Mouse (Mus musculus) R1 (cell line): ENCODE measurements around the gene Fat1.

Experiments
- DNase-seq: peaks from one replicate; pipeline ENCODE4 v3.0.0-alpha.2; 2018; ENCODE audit warnings: low read depth, low spot score

The Fat1 gene

DNA sequence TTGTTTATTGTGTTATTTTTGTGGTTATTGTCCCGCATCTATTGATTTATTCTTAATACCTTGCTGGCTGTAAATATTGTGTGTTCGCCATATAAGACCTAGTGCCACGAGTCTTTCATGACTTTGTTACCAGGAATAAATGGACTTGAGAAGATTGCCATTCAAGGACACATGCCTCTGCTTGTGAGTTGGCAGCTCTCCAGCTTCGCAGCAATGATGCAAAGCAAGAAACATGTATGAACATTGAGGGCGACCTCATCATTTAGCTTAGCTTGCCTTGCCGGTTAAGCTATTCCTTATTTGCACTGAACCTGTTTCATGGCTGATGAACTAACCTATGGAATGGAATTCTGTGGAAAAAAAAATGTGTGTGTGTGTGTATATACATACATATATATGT, 26.2 kb downstream of the Fat1 start:
- DNase-seq, result no peak

DNA sequence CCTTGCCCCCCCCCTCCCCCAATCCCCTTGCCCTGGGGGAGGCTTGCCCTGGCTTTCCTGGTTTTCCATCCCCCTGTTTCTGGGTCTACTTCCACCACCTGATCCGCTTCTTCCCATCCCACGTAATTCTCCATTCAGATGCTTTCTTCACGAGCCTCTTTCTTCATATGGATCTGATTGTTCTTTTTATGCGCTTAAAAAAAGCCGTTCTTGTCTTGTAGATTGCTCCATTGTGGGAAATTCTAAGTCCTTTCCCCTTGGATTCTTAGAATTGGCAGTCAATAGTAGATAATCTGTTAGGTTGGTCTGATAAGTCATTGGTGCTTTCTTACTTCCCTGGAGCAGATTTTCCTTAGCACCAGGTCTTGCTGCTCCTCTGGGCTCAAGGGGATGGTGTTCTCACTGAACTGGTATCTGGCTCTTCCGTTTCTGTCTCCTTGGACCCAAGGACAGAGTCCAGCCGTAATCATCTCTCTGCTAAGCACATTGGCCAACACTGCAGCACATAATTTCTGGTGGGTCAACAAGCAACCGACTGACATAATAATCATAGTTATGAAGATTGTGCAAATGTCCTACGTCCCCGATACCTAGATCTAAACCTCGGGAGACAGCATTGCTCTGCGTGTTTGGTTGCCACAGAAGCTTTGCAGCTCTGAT, 27.5 kb downstream of the Fat1 start:
- peak; percentile 54 for DNase-seq

DNA sequence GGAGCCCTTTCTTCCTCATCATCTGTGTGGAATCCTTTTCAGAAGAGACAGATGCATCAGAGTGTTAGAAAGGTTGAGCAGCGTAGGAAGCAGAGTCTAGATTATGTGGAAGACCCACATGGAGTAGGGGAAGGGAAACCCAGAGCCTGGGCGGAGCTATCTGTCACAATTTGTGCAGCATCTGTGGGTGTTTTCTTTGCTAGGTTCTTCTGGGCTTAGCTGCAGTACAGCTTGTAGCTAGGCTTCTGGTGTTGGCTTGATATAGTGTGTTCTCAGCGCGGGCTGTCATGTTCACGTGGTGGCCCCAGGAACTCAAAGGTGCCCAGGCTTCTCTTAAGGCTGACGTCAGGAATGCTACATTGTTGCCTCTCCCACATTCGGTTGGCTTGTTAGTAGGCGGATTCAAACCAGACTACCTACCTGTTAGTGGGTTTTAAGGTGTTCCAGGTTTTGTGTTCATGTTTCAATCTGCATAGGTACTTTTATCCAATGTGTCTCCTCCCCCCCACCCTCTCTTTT, 32.3 kb downstream of the Fat1 start:
- DNase-seq, result no peak

GRCm38 (mm10) chr8:44970093-44970492, 34.8 kb downstream of the Fat1 start:
- no peak for DNase-seq

- DNase-seq, result peak; percentile 91
Measured at GRCm38 (mm10) chr8:44971346-44971745, 36.1 kb downstream of the Fat1 start.

DNA sequence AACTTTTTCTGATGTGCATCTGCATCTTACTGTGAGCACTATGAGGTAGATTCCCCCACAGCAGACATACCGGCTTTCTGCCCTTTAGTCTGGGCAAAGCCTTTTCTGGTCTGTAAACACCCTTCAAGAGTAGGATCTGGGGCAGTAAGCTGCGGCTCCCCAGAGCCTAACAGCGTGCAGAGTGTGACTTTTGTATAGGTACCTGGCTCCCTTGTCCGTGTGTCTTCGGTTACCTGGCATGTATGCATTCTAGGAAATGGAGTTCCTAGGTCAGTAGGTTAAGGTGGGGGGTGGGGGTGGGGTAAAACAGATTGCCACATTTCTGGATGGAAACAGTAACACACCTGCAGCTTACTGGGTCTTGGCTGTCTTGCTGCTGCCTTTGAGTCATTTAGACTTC, 36.7 kb downstream of the Fat1 start:
- DNase-seq, result peak; percentile 72

- DNase-seq, result no peak
Measured at GRCm38 (mm10) chr8:44975113-44975512, 39.9 kb downstream of the Fat1 start.

DNA sequence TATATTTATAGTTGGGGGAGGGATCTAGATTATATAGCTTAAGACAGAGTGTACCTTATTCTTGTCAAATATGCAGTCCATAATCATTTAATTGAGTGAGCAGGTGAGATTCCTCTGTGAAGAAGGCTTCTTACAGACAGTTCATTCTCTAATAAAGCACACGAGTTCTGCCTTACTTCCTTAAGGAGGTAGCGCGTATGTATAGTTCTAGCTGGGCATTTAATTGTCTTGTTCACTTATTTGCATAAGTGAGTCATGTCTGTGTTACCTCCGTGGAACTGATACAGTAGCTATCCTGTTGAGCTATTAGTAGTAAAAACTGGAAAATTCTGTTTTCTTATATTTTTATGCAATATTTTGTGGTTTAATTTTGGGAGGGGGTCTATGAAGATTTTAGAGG, 40.4 kb downstream of the Fat1 start:
- DNase-seq, result no peak

GRCm38 (mm10) chr8:44978622-44979021, 43.4 kb downstream of the Fat1 start:
- no peak for DNase-seq

DNA sequence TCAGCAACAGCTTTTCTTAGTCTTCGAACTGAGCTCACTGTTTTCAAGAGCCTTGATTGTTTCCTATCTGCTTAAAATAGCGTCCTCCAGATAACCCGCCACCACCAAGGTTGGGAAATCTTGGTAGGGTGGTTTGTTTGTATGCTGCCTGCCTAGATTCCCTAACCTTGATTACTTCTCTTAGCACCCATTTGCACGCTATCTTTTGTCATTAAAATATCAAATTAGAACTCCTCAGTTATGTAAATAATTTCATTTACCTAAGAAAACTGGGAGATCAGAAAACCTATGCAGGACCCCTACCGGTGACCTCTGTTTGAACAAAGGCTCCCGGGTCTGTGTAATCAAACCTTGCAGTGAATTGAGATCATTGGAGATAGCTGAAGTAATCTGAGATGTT, 44.0 kb downstream of the Fat1 start:
- peak; percentile 96 for DNase-seq

GRCm38 (mm10) chr8:44980030-44980429, 44.8 kb downstream of the Fat1 start:
- peak; percentile 39 for DNase-seq

DNA sequence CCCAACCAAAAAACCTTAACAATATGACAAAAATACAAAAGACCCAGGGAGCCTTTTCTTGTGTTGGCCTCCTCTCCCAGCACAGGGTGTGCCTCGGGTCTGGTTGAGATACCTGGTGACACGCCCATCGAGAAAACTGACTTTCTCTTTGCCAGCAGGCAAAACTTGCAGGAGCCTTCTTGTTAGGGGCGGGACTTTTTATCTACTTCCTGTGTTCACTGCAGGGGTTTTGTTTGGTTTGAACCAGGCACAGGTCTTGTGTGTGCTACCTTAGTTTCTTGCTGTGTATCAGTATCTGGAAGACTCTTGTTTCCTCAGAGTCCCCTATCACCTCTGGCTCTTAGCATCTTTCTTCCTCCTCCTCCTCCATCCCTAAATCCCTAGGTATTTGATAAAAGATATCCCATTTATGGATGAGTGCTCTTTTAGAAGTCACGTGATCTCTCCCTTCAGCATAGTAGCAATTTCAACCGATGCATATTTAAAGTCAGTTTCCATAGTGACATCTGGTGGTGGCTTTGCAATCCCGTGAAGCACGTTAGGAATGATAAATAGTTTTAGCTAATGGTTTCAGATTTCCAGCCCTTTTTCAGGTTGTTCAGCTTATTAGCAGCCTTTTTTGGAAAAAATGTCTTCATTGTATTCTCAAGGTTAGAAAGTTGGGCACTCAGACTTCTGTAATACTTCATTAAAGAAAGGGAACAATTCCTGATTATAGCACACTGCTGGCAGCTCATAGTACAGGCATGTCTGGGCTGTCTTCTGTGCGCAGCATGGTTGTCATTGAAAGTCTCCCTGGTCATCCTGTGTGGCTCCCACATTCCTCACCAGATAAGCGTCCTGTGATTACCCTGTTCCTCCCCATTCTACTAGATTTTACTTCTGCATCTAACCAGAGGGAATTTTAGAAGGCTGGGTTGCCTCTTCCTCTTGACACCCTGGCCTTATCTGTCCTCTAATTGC, 50.4 kb downstream of the Fat1 start:
- peak; percentile 86 for DNase-seq

DNA sequence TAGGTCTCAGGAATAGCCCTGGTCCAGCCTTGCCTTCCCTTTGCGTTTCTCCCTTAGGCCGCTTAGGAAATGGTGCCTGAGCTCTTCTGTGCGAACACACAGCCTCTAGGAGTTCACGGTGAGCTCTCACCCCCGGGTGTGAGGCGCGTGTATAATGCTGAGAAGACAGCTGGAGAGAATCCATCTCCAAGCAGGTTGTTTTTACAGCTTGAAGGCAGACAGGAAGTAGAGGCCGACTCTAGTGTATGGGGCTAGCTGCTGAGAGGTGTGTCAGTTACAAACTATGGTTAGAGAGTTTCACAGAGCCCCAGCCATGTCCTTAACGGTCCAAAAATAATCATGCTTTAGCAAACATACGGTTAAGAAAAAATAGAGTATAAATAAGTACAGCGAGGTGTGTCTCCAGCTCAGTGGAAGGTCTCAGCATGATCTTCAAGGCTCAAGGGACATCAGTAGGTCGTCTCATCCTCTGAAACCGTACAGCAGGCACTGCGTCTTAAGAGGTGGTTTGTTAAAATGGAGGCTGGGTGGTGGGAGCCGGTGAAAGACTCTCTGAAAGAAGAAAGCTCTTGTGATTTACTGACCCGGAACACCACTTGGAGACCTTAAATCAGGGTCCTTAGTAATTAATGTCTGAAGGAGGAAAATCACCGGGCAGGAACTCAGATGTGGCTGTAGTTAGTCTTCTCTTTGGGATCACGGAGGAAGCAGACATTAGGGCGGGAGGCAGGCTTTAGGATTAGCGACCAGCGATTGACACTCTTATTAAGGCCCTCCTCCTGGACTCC, 56.6 kb downstream of the Fat1 start:
- DNase-seq, result no peak

DNA sequence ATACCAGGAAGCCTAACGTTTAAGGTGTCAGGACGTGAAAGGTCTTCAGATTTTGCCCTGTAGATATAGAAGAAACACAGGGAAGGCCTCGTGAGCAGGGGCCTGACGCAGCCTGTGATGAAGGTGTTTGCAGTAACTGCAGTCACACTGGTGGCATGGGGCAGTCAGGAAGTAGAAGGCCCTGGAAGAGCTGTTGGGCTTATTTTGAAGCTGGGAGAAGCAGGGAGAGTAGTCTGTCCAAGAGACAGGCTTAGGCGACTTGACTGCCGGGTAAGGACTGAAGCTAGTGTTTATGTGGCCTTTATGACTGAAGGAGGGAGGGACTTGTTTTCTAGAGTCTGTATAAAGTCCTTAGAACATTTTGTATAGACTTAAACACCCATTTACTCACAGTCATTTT, 57.4 kb downstream of the Fat1 start:
- no peak for DNase-seq

- DNase-seq, result peak; percentile 78
Measured at GRCm38 (mm10) chr8:44993376-44993775, 58.1 kb downstream of the Fat1 start.

DNA sequence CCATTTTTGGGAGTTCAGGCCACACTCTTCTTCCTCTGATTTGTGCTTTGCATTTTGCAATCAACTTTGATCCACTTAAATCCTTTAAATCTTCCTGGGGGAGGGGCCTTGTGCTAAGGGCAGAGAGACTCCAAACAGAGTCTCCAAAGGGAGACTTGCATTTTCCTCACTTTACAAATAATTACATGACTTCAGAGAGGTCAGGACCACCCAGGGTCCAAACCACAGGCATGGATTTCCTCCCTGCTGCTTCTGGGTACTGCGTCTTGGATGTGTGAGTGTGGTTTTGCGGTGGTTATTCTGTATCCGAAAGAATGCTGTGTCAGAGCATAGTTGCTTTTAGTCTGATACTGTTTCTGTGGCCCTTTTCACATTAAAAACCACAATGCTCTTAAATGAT, 61.2 kb downstream of the Fat1 start:
- no peak for DNase-seq

DNA sequence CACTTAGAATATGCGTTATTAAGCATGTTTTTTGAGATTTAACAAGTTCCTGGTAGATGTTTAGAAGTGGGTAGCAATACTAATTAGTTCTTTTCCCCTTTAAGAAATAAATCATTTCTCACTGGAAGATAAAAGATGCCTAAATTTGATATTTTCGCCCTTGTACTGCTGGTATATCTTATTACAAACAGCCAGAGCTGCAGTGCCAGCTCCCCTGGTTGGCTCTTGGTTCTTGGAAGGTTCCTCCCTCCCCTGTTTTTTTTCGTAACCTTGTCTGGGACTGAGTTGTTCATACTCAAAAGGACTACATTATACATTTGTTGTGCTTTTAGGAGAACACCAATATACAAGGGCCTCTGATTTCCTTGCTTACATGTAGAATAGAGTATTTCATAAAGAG, 62.1 kb downstream of the Fat1 start:
- no peak for DNase-seq

GRCm38 (mm10) chr8:44997829-44998228, 62.6 kb downstream of the Fat1 start:
- DNase-seq, result no peak

- DNase-seq, result no peak
Measured at GRCm38 (mm10) chr8:44998275-44998674, 63.0 kb downstream of the Fat1 start.

GRCm38 (mm10) chr8:44998681-44999277, 63.5 kb downstream of the Fat1 start:
- peak; percentile 79 for DNase-seq

- peak; percentile 54 for DNase-seq
Measured at GRCm38 (mm10) chr8:45001577-45002197, 66.4 kb downstream of the Fat1 start.
